Mouse (Mus musculus) embryo, embryonic 11 days (tissue): ENCODE results near the gene H2-Q2.
"Not testable (repeated sequence)": the region's sequence is repeated elsewhere in the genome, so short reads cannot be mapped to it uniquely, and the experiment has no call there.

Source experiments
- DNase-seq: peaks from one replicate; pipeline ENCODE4 v3.0.0-alpha.2; 2015

H2-Q2 gene

GRCm38 (mm10) chr17:35342071-35342671 is at the start of gene H2-Q2:
H2-Q2 (plus strand) TSS chr17:35342242.
- peak; percentile 13 for DNase-seq

- DNase-seq: peak; percentile 23
Measured at GRCm38 (mm10) chr17:35295796-35296195, 46.2 kb upstream of the H2-Q2 start.

- DNase-seq: not testable (repeated sequence)
Measured at GRCm38 (mm10) chr17:35300261-35300945, 41.6 kb upstream of the H2-Q2 start.

- DNase-seq: peak; percentile 70
Measured at GRCm38 (mm10) chr17:35301645-35302258, 40.3 kb upstream of the H2-Q2 start.

GRCm38 (mm10) chr17:35303271-35303670 is 38.8 kb upstream of the H2-Q2 start:
- no peak for DNase-seq

- no peak for DNase-seq
Measured at GRCm38 (mm10) chr17:35303756-35304350, 38.2 kb upstream of the H2-Q2 start.

GRCm38 (mm10) chr17:35304478-35304877 is 37.6 kb upstream of the H2-Q2 start:
- DNase-seq: no peak

GRCm38 (mm10) chr17:35304921-35305320 is 37.1 kb upstream of the H2-Q2 start:
- not testable (repeated sequence) for DNase-seq

GRCm38 (mm10) chr17:35318671-35319070 is 23.4 kb upstream of the H2-Q2 start:
- no peak for DNase-seq

- peak; percentile 24 for DNase-seq
Measured at GRCm38 (mm10) chr17:35320327-35321081, 21.5 kb upstream of the H2-Q2 start, which contains the start of gene H2-Q1. H2-Q1 (plus strand) TSS chr17:35320405.

GRCm38 (mm10) chr17:35325124-35325523 is 16.9 kb upstream of the H2-Q2 start:
- DNase-seq: peak; percentile 9

- not testable (repeated sequence) for DNase-seq
Measured at GRCm38 (mm10) chr17:35326000-35326399, 16.0 kb upstream of the H2-Q2 start.

- DNase-seq: not testable (repeated sequence)
Measured at GRCm38 (mm10) chr17:35329714-35330113, 12.3 kb upstream of the H2-Q2 start.

- not testable (repeated sequence) for DNase-seq
Measured at GRCm38 (mm10) chr17:35331546-35331945, 10.5 kb upstream of the H2-Q2 start.

GRCm38 (mm10) chr17:35342711-35343476 is 852 bp downstream of the H2-Q2 start:
- DNase-seq: peak; percentile 5

- DNase-seq: not testable (repeated sequence)
Measured at GRCm38 (mm10) chr17:35347659-35348058, 5.6 kb downstream of the H2-Q2 start.

- DNase-seq: not testable (repeated sequence)
Measured at GRCm38 (mm10) chr17:35353275-35353674, 11.2 kb downstream of the H2-Q2 start.

- DNase-seq: no peak
Measured at GRCm38 (mm10) chr17:35354071-35354470, 12.0 kb downstream of the H2-Q2 start.

GRCm38 (mm10) chr17:35357086-35357485 is 15.0 kb downstream of the H2-Q2 start:
- DNase-seq: no peak

GRCm38 (mm10) chr17:35358763-35359469 is 16.9 kb downstream of the H2-Q2 start:
- peak; percentile 38 for DNase-seq

- no peak for DNase-seq
Measured at GRCm38 (mm10) chr17:35359470-35359862, 17.4 kb downstream of the H2-Q2 start.
